Mouse (Mus musculus) embryonic facial prominence, embryonic 12.5 days (tissue): Measurements from ENCODE around the gene Entpd1. TPM values are rescaled to one million over a fixed set of nuclear protein-coding genes. Genes with fewer than 3 reads are reported as not detected.

ENCODE experiments used
- ATAC-seq: fragments of 200-750 bp; cut with Nextera tagmentation; 2 replicates; pipeline ENCODE4 v1.8.0; 2017; ENCODE audit not compliant: insufficient number of reproducible peaks, insufficient read depth, low FRiP score, low TSS enrichment
- H3K27ac ChIP-seq: fragments of 300-500 bp; sonication (generic); 2 replicates; pipeline ENCODE4 v1.5.1; 2016; ENCODE audit warnings: mild to moderate bottlenecking
- H3K27me3 ChIP-seq: fragments of 300-500 bp; sonication (generic); 2 replicates; pipeline ENCODE4 v1.6.1; 2016; ENCODE audit warnings: mild to moderate bottlenecking, moderate library complexity
- H3K36me3 ChIP-seq: fragments of 300-500 bp; sonication (generic); 2 replicates; pipeline ENCODE4 v1.6.1; 2016; ENCODE audit warnings: mild to moderate bottlenecking
- H3K4me1 ChIP-seq: fragments of 300-500 bp; sonication (generic); 2 replicates; pipeline ENCODE4 v1.6.1; 2016
- H3K4me2 ChIP-seq: fragments of 300-500 bp; sonication (generic); replicated peaks from 2 replicates; pipeline ENCODE4 v1.6.1; 2016; ENCODE audit warnings: mild to moderate bottlenecking, moderate library complexity
- H3K4me3 ChIP-seq: fragments of 300-500 bp; sonication (generic); 2 replicates; pipeline ENCODE4 v1.5.1; 2016; ENCODE audit warnings: mild to moderate bottlenecking
- H3K9ac ChIP-seq: fragments of 300-500 bp; sonication (generic); 2 replicates; pipeline ENCODE4 v1.6.1; 2016; ENCODE audit warnings: mild to moderate bottlenecking, moderate library complexity
- H3K9me3 ChIP-seq: fragments of 300-500 bp; sonication (generic); 2 replicates; pipeline ENCODE4 v1.6.1; 2016; ENCODE audit warnings: mild to moderate bottlenecking, moderate library complexity
- WGBS: fragments of 180-500 bp; shearing (Covaris S2); methylation state at CpG from one replicate; pipeline ENCODE4 v1.1.7; 2016; 5-methylcytosine and 5-hydroxymethylcytosine counted together
- polyA plus RNA-seq: library from polyadenylated mRNA; unstranded; fragments of >200 nt; fragmentation: Nextera tagmentation; extraction: Ambion mirVana; gene quantifications from 2 replicates; pipeline ENCODE4 v1.2.1, GENCODE M21; 2016

Gene Entpd1
- polyA plus RNA-seq, 1 experiment from 2014 or later: 7.4 TPM

DNA sequence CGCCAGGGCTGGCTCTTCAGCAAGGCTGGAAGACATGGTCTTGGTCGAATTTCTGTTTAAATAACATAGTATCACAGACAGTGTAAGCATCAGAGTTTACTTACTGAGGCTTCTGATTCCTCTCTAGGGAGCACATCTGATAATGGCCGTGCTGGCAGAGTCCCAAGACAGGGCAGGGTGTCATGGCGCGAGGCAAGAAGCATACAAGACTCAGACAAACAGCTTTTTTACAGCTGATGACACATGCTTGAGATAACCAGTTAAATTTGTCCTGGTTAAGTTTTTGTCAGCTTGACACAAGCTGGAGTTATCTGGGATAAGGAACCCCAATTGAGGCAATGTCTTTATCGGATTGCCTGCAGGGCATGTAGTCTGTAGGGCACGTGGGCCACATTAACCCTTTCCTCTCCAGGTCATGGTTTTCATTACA lies 157.2 kb downstream of the Entpd1 start:
- H3K27me3 ChIP-seq: no peaks in the 10 kb centered on the region
- H3K36me3 ChIP-seq: no peaks in the 10 kb centered on the region
- no peak overlapping the region for H3K9ac ChIP-seq
- H3K27ac ChIP-seq: no peak overlapping the region
- 39% methylated on average over 7 of the region's 7 CpGs for WGBS
- ATAC-seq: no peak
- no peak overlapping the region for H3K4me2 ChIP-seq
- no peaks in the 10 kb centered on the region for H3K4me1 ChIP-seq
- H3K9me3 ChIP-seq: no peaks in the 10 kb centered on the region
- no peak overlapping the region for H3K4me3 ChIP-seq

DNA sequence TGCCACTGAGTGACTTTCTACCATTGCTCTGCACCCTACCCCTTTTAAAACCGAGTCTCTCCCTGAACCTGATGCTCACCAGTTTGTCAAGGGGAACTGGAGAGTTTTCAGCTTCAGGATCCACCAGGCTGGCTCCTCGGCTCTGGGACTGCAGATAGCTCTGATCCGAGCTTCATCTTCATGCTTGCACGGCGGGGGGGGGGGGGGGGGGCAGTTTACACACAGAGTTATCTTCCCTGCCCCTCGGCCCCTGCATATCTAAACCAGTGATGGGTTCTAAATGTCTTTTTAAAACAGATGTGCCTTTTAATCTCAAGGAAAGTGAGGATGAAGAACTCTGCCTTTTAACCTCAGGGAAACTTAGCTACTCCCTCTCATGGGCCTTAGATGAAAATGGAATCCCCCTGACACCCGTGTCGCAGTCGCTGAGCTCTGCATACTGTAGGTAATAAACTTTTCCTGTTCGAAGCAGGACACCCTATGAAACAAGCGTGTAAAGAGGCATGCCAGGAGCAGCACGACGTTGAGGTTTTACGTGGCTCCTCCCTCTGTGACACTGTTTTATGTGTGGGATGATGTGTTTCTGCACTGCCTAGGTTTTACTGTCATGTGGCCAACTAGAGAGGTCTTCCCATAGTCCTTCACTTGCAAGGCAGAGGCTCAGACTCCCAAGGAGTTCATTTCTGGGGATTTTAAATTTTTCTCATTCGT lies 176.0 kb downstream of the Entpd1 start:
- Histone ChIP-seq H3K27ac (no peak overlapping the region), H3K27me3 (no peaks in the 10 kb centered on the region), H3K4me1 (no peaks in the 10 kb centered on the region), H3K4me2 (no peak overlapping the region), H3K9ac (no peak overlapping the region), H3K4me3 (no peak overlapping the region), H3K36me3 (no peaks in the 10 kb centered on the region), H3K9me3 (no peaks in the 10 kb centered on the region)
- ATAC-seq: no peak
- WGBS: 66% methylated on average over 15 of the region's 15 CpGs

DNA sequence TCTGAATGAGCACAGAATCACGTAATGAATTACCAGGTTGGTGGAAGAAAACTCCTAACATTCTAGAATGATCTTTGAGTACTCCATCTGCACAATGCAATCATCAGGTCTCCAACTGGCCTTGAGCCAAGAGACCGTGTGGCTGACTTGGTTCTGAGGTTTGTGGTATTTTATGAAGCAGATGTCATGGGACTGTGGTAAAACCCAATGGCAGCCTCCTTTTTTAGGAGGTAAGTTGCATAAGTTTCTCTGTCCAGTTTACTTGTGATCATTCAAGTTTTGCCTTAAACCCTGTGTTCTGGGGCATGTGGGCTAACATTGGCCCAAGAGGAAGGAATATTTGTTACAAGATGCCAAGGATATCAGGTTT lies 176.5 kb downstream of the Entpd1 start:
- H3K27me3 ChIP-seq: no peaks in the 10 kb centered on the region
- no peak overlapping the region for H3K4me2 ChIP-seq
- WGBS: 81% methylated on average over 2 of the region's 2 CpGs
- ATAC-seq: no peak
- no peak overlapping the region for H3K4me3 ChIP-seq
- H3K27ac ChIP-seq: no peak overlapping the region
- H3K36me3 ChIP-seq: no peaks in the 10 kb centered on the region
- no peaks in the 10 kb centered on the region for H3K4me1 ChIP-seq
- H3K9ac ChIP-seq: no peak overlapping the region
- no peaks in the 10 kb centered on the region for H3K9me3 ChIP-seq

Other genes with a start within 250 kb of the Entpd1 start
- 42.1 and 42.2 TPM in 2 replicates for gene Sorbs1, start 98.6 kb upstream of the Entpd1 start, polyA plus RNA-seq
- gene Aldh18a1, start 23.9 kb upstream of the Entpd1 start, polyA plus RNA-seq: 78.8 and 79.3 TPM in 2 replicates
- 13.6 and 14.6 TPM in 2 replicates for gene Tctn3, start 133 bp upstream of the Entpd1 start, polyA plus RNA-seq
- gene Cc2d2b, start 136.4 kb downstream of the Entpd1 start, polyA plus RNA-seq: 0.50 and 0.55 TPM in 2 replicates
- 23.7 and 23.9 TPM in 2 replicates for gene Ccnj, start 218.9 kb downstream of the Entpd1 start, polyA plus RNA-seq